Mouse (Mus musculus): Measurements from ENCODE around the gene Wdfy3. TPM values are rescaled to one million over a fixed set of nuclear protein-coding genes. Genes with fewer than 3 reads are reported as not detected.

Gene Wdfy3
- polyA plus RNA-seq, 1 experiment from 2014 or later, result 41.5 TPM

- Histone ChIP-seq H3K27ac (replicated peaks; ENCODE audit: low read depth, low read length) (no peak overlapping the region), H3K27me3 (ENCODE audit: control insufficient read depth, insufficient read depth, low read length) (no peaks in the 10 kb centered on the region), H3K9ac (replicated peaks; ENCODE audit: low read length) (no peak overlapping the region), H3K36me3 (ENCODE audit: control insufficient read depth, insufficient read depth, low read length) (no peaks in the 10 kb centered on the region), H3K4me1 (ENCODE audit: control insufficient read depth, insufficient read depth, low read length) (peaks cover 11% of the 10 kb centered on the region; the same call in 1 of the 2 replicates), H3K4me3 (replicated peaks; ENCODE audit: low read depth, low read length) (no peak overlapping the region), H3K9me3 (ENCODE audit: control insufficient read depth, low read length) (no peaks in the 10 kb centered on the region), H3K4me2 (ENCODE audit: low read length) (no peak overlapping the region)
- ATAC-seq (ENCODE audit: low FRiP score, low TSS enrichment) (no peak), DNase-seq (no peak)
- 97% methylated on average over 1 of the region's 1 CpGs for WGBS
Observed at GRCm38 (mm10) chr5:102050677-102051076, 19.0 kb downstream of the Wdfy3 start.

GRCm38 (mm10) chr5:102048416-102048815 lies 21.3 kb downstream of the Wdfy3 start:
- H3K36me3 ChIP-seq (ENCODE audit: control insufficient read depth, insufficient read depth, low read length), result no peaks in the 10 kb centered on the region; the same call in 1 of the 2 replicates
- H3K9ac ChIP-seq (replicated peaks; ENCODE audit: low read length), result no peak overlapping the region
- H3K9me3 ChIP-seq (ENCODE audit: control insufficient read depth, low read length), result no peaks in the 10 kb centered on the region
- no peaks in the 10 kb centered on the region for H3K4me1 ChIP-seq (ENCODE audit: control insufficient read depth, insufficient read depth, low read length)
- no peak overlapping the region for H3K4me3 ChIP-seq (replicated peaks; ENCODE audit: low read depth, low read length)
- DNase-seq (no peak), ATAC-seq (ENCODE audit: low FRiP score, low TSS enrichment) (no peak)
- no peaks in the 10 kb centered on the region for H3K27me3 ChIP-seq (ENCODE audit: control insufficient read depth, insufficient read depth, low read length)
- no peak overlapping the region for H3K27ac ChIP-seq (replicated peaks; ENCODE audit: low read depth, low read length)
- H3K4me2 ChIP-seq (ENCODE audit: low read length), result no peak overlapping the region
- 98% methylated on average over 2 of the region's 2 CpGs for WGBS

GRCm38 (mm10) chr5:102046617-102047116 lies 23.1 kb downstream of the Wdfy3 start:
- Histone ChIP-seq H3K27ac (replicated peaks; ENCODE audit: low read depth, low read length) (no peak overlapping the region), H3K4me2 (ENCODE audit: low read length) (no peak overlapping the region), H3K27me3 (ENCODE audit: control insufficient read depth, insufficient read depth, low read length) (no peaks in the 10 kb centered on the region), H3K9me3 (ENCODE audit: control insufficient read depth, low read length) (no peaks in the 10 kb centered on the region), H3K36me3 (ENCODE audit: control insufficient read depth, insufficient read depth, low read length) (no peaks in the 10 kb centered on the region; the same call in 1 of the 2 replicates), H3K4me3 (replicated peaks; ENCODE audit: low read depth, low read length) (no peak overlapping the region), H3K9ac (replicated peaks; ENCODE audit: low read length) (no peak overlapping the region), H3K4me1 (ENCODE audit: control insufficient read depth, insufficient read depth, low read length) (no peaks in the 10 kb centered on the region)
- DNase-seq (no peak), ATAC-seq (ENCODE audit: low FRiP score, low TSS enrichment) (no peak)
- WGBS, result 91% methylated on average over 8 of the region's 8 CpGs

GRCm38 (mm10) chr5:102045636-102046616 lies 23.8 kb downstream of the Wdfy3 start:
- Histone ChIP-seq H3K4me1 (ENCODE audit: control insufficient read depth, insufficient read depth, low read length) (no peaks in the 10 kb centered on the region), H3K27ac (replicated peaks; ENCODE audit: low read depth, low read length) (no peak overlapping the region), H3K4me2 (ENCODE audit: low read length) (no peak overlapping the region), H3K9me3 (ENCODE audit: control insufficient read depth, low read length) (no peaks in the 10 kb centered on the region), H3K27me3 (ENCODE audit: control insufficient read depth, insufficient read depth, low read length) (no peaks in the 10 kb centered on the region), H3K9ac (replicated peaks; ENCODE audit: low read length) (no peak overlapping the region), H3K4me3 (replicated peaks; ENCODE audit: low read depth, low read length) (no peak overlapping the region), H3K36me3 (ENCODE audit: control insufficient read depth, insufficient read depth, low read length) (peaks cover 7% of the 10 kb centered on the region)
- no peak for ATAC-seq (ENCODE audit: low FRiP score, low TSS enrichment)
- 84% methylated on average over 13 of the region's 13 CpGs for WGBS
- DNase-seq, result no peak

GRCm38 (mm10) chr5:102045177-102045576 lies 24.5 kb downstream of the Wdfy3 start:
- H3K27ac ChIP-seq (replicated peaks; ENCODE audit: low read depth, low read length), result no peak overlapping the region
- no peaks in the 10 kb centered on the region for H3K27me3 ChIP-seq (ENCODE audit: control insufficient read depth, insufficient read depth, low read length)
- H3K9me3 ChIP-seq (ENCODE audit: control insufficient read depth, low read length), result no peaks in the 10 kb centered on the region
- ATAC-seq (ENCODE audit: low FRiP score, low TSS enrichment) (no peak), DNase-seq (no peak)
- no peak overlapping the region for H3K9ac ChIP-seq (replicated peaks; ENCODE audit: low read length)
- no peak overlapping the region for H3K4me2 ChIP-seq (ENCODE audit: low read length)
- H3K4me3 ChIP-seq (replicated peaks; ENCODE audit: low read depth, low read length), result no peak overlapping the region
- no peaks in the 10 kb centered on the region for H3K4me1 ChIP-seq (ENCODE audit: control insufficient read depth, insufficient read depth, low read length)
- peaks cover 14% of the 10 kb centered on the region for H3K36me3 ChIP-seq (ENCODE audit: control insufficient read depth, insufficient read depth, low read length)
- WGBS, result 97% methylated on average over 8 of the region's 8 CpGs

- Histone ChIP-seq H3K4me2 (ENCODE audit: low read length) (no peak overlapping the region), H3K4me3 (replicated peaks; ENCODE audit: low read depth, low read length) (no peak overlapping the region), H3K36me3 (ENCODE audit: control insufficient read depth, insufficient read depth, low read length) (peaks cover 80% of the 10 kb centered on the region), H3K27ac (replicated peaks; ENCODE audit: low read depth, low read length) (no peak overlapping the region), H3K9me3 (ENCODE audit: control insufficient read depth, low read length) (peaks cover 5% of the 10 kb centered on the region; the same call in 1 of the 2 replicates), H3K9ac (replicated peaks; ENCODE audit: low read length) (no peak overlapping the region), H3K4me1 (ENCODE audit: control insufficient read depth, insufficient read depth, low read length) (no peaks in the 10 kb centered on the region), H3K27me3 (ENCODE audit: control insufficient read depth, insufficient read depth, low read length) (no peaks in the 10 kb centered on the region)
- ATAC-seq (ENCODE audit: low FRiP score, low TSS enrichment), result no peak
- DNase-seq, result no peak
- 97% methylated on average over 8 of the region's 8 CpGs for WGBS
Observed at GRCm38 (mm10) chr5:102033281-102033680, 36.4 kb downstream of the Wdfy3 start.

- Histone ChIP-seq H3K4me2 (ENCODE audit: low read length) (no peak overlapping the region), H3K27me3 (ENCODE audit: control insufficient read depth, insufficient read depth, low read length) (no peaks in the 10 kb centered on the region), H3K27ac (replicated peaks; ENCODE audit: low read depth, low read length) (no peak overlapping the region), H3K4me3 (replicated peaks; ENCODE audit: low read depth, low read length) (no peak overlapping the region), H3K9ac (replicated peaks; ENCODE audit: low read length) (no peak overlapping the region), H3K9me3 (ENCODE audit: control insufficient read depth, low read length) (peaks cover 5% of the 10 kb centered on the region; the same call in 1 of the 2 replicates), H3K4me1 (ENCODE audit: control insufficient read depth, insufficient read depth, low read length) (no peaks in the 10 kb centered on the region), H3K36me3 (ENCODE audit: control insufficient read depth, insufficient read depth, low read length) (peaks cover 77% of the 10 kb centered on the region)
- DNase-seq, result no peak
- WGBS, result 87% methylated on average over 22 of the region's 22 CpGs
- no peak for ATAC-seq (ENCODE audit: low FRiP score, low TSS enrichment)
Observed at GRCm38 (mm10) chr5:102032594-102033240, 37.0 kb downstream of the Wdfy3 start.

- Histone ChIP-seq H3K27me3 (ENCODE audit: control insufficient read depth, insufficient read depth, low read length) (no peaks in the 10 kb centered on the region), H3K4me1 (ENCODE audit: control insufficient read depth, insufficient read depth, low read length) (no peaks in the 10 kb centered on the region), H3K9me3 (ENCODE audit: control insufficient read depth, low read length) (peaks cover 5% of the 10 kb centered on the region; the same call in 1 of the 2 replicates), H3K9ac (replicated peaks; ENCODE audit: low read length) (no peak overlapping the region), H3K27ac (replicated peaks; ENCODE audit: low read depth, low read length) (0 out of 2 replicates have a peak overlapping the region, but pooled peaks have one; percentile 20), H3K4me2 (ENCODE audit: low read length) (no peak overlapping the region), H3K36me3 (ENCODE audit: control insufficient read depth, insufficient read depth, low read length) (peaks cover 73% of the 10 kb centered on the region), H3K4me3 (replicated peaks; ENCODE audit: low read depth, low read length) (no peak overlapping the region)
- WGBS, result 85% methylated on average over 3 of the region's 3 CpGs
- ATAC-seq (ENCODE audit: low FRiP score, low TSS enrichment) (no peak), DNase-seq (no peak)
Observed at GRCm38 (mm10) chr5:102032191-102032590, 37.5 kb downstream of the Wdfy3 start.
